Mouse (Mus musculus) midbrain, embryonic 10.5 days (tissue): ENCODE results near the gene Nt5m. TPM values are rescaled to one million over a fixed set of nuclear protein-coding genes. Genes with fewer than 3 reads are reported as not detected.

Experiments
- DNase-seq: peaks from one replicate; pipeline ENCODE4 v3.0.0-alpha.2; 2017; ENCODE audit warnings: low spot score
- H3K27ac ChIP-seq: fragments of 300-500 bp; sonication (generic); replicated peaks from 2 replicates; pipeline ENCODE4 v1.5.1; 2016; ENCODE audit warnings: mild to moderate bottlenecking
- H3K27me3 ChIP-seq: fragments of 300-500 bp; sonication (generic); 2 replicates; pipeline ENCODE4 v1.6.1; 2016; ENCODE audit warnings: low read depth, mild to moderate bottlenecking; ENCODE audit not compliant: poor library complexity, severe bottlenecking
- H3K36me3 ChIP-seq: fragments of 300-500 bp; sonication (generic); 2 replicates; pipeline ENCODE4 v1.6.1; 2016; ENCODE audit warnings: mild to moderate bottlenecking, moderate library complexity
- H3K4me1 ChIP-seq: fragments of 300-500 bp; sonication (generic); 2 replicates; pipeline ENCODE4 v1.6.1; 2016
- H3K4me3 ChIP-seq: fragments of 300-500 bp; sonication (generic); 2 replicates; pipeline ENCODE4 v1.5.1; 2016; ENCODE audit warnings: mild to moderate bottlenecking, moderate library complexity
- H3K9me3 ChIP-seq: fragments of 300-500 bp; sonication (generic); replicated peaks from 2 replicates; pipeline ENCODE4 v1.6.1; 2016; ENCODE audit warnings: mild to moderate bottlenecking
- WGBS: fragments of 180-500 bp; shearing (Covaris S2); methylation state at CpG from one replicate; pipeline ENCODE4 v1.1.7; 2016; 5-methylcytosine and 5-hydroxymethylcytosine counted together
- polyA plus RNA-seq: library from polyadenylated mRNA; unstranded; fragments of >200 nt; fragmentation: Nextera tagmentation; extraction: Ambion mirVana; gene quantifications from 2 replicates; pipeline ENCODE4 v1.2.1, GENCODE M21; 2016

Nt5m gene
- polyA plus RNA-seq, 1 experiment from 2014 or later = 40.9 TPM

GRCm38 (mm10) chr11:59895316-59895715 is 56.1 kb downstream of the Nt5m start:
- no peaks in the 10 kb centered on the region for H3K9me3 ChIP-seq
- no peaks in the 10 kb centered on the region for H3K27me3 ChIP-seq
- WGBS = 83% methylated on average over 8 of the region's 8 CpGs
- H3K27ac ChIP-seq = no peak overlapping the region; the same call in 1 of the 2 replicates
- no peaks in the 10 kb centered on the region for H3K36me3 ChIP-seq
- no peak overlapping the region for H3K4me3 ChIP-seq
- no peak for DNase-seq
- peaks cover 30% of the 10 kb centered on the region for H3K4me1 ChIP-seq

- no peak overlapping the region for H3K4me3 ChIP-seq
- WGBS = 89% methylated on average over 11 of the region's 11 CpGs
- H3K4me1 ChIP-seq = peaks cover 28% of the 10 kb centered on the region
- no peak for DNase-seq
- H3K27ac ChIP-seq = no peak overlapping the region
- H3K36me3 ChIP-seq = no peaks in the 10 kb centered on the region
- H3K9me3 ChIP-seq = no peaks in the 10 kb centered on the region
- H3K27me3 ChIP-seq = no peaks in the 10 kb centered on the region
Observed at GRCm38 (mm10) chr11:59897981-59898599, 58.8 kb downstream of the Nt5m start.

GRCm38 (mm10) chr11:59899711-59900685 is 60.8 kb downstream of the Nt5m start:
- Histone ChIP-seq H3K36me3 (no peaks in the 10 kb centered on the region), H3K9me3 (no peaks in the 10 kb centered on the region), H3K4me3 (no peak overlapping the region), H3K27me3 (no peaks in the 10 kb centered on the region), H3K27ac (no peak overlapping the region), H3K4me1 (peaks cover 18% of the 10 kb centered on the region)
- no peak for DNase-seq
- WGBS = 60% methylated on average over 13 of the region's 13 CpGs

- H3K4me3 ChIP-seq = no peak overlapping the region
- H3K36me3 ChIP-seq = no peaks in the 10 kb centered on the region
- WGBS = 93% methylated on average over 1 of the region's 1 CpGs
- H3K27ac ChIP-seq = no peak overlapping the region
- DNase-seq = no peak
- no peaks in the 10 kb centered on the region for H3K27me3 ChIP-seq
- no peaks in the 10 kb centered on the region for H3K9me3 ChIP-seq
- H3K4me1 ChIP-seq = peaks cover 15% of the 10 kb centered on the region
Observed at GRCm38 (mm10) chr11:59900995-59901394, 61.7 kb downstream of the Nt5m start.

GRCm38 (mm10) chr11:59902045-59902726 is 62.9 kb downstream of the Nt5m start:
- Histone ChIP-seq H3K27me3 (no peaks in the 10 kb centered on the region), H3K4me1 (peaks cover 10% of the 10 kb centered on the region), H3K27ac (0 out of 2 replicates have a peak overlapping the region, but pooled peaks have one; percentile 20), H3K36me3 (no peaks in the 10 kb centered on the region), H3K9me3 (no peaks in the 10 kb centered on the region), H3K4me3 (no peak overlapping the region)
- no peak for DNase-seq
- WGBS = 59% methylated on average over 8 of the region's 8 CpGs

- peaks cover 15% of the 10 kb centered on the region; the same call in 1 of the 2 replicates for H3K4me1 ChIP-seq
- no peak overlapping the region for H3K27ac ChIP-seq
- H3K27me3 ChIP-seq = no peaks in the 10 kb centered on the region
- no peak overlapping the region for H3K4me3 ChIP-seq
- 92% methylated on average over 6 of the region's 6 CpGs for WGBS
- no peaks in the 10 kb centered on the region for H3K9me3 ChIP-seq
- DNase-seq = no peak
- no peaks in the 10 kb centered on the region for H3K36me3 ChIP-seq
Observed at GRCm38 (mm10) chr11:59906521-59907123, 67.4 kb downstream of the Nt5m start.

- WGBS = 71% methylated on average over 3 of the region's 3 CpGs
- DNase-seq = no peak
Observed at GRCm38 (mm10) chr11:59908446-59908845, 69.2 kb downstream of the Nt5m start.

GRCm38 (mm10) chr11:59910586-59910985 is 71.3 kb downstream of the Nt5m start:
- Histone ChIP-seq H3K27ac (no peak overlapping the region), H3K4me3 (no peak overlapping the region), H3K9me3 (no peaks in the 10 kb centered on the region), H3K27me3 (no peaks in the 10 kb centered on the region), H3K4me1 (0 out of 2 replicates have a peak, but pooled peaks cover 7% of the 10 kb centered on the region), H3K36me3 (no peaks in the 10 kb centered on the region)
- no peak for DNase-seq

More at GRCm38 (mm10) chr11:59908446-59908845, 69.2 kb downstream of the Nt5m start:
- no peaks in the 10 kb centered on the region for H3K27me3 ChIP-seq
- no peaks in the 10 kb centered on the region for H3K9me3 ChIP-seq
- no peak overlapping the region for H3K4me3 ChIP-seq
- H3K4me1 ChIP-seq = 0 out of 2 replicates have a peak, but pooled peaks cover 7% of the 10 kb centered on the region
- H3K27ac ChIP-seq = no peak overlapping the region
- no peaks in the 10 kb centered on the region for H3K36me3 ChIP-seq

- WGBS = 86% methylated on average over 1 of the region's 1 CpGs
- DNase-seq = no peak
- Histone ChIP-seq H3K36me3 (no peaks in the 10 kb centered on the region), H3K4me3 (no peak overlapping the region), H3K27ac (no peak overlapping the region), H3K27me3 (no peaks in the 10 kb centered on the region), H3K9me3 (no peaks in the 10 kb centered on the region), H3K4me1 (0 out of 2 replicates have a peak, but pooled peaks cover 7% of the 10 kb centered on the region)
Observed at GRCm38 (mm10) chr11:59911523-59911922, 72.3 kb downstream of the Nt5m start.

- H3K36me3 ChIP-seq = no peaks in the 10 kb centered on the region
- 0 out of 2 replicates have a peak, but pooled peaks cover under 1% of the 10 kb centered on the region for H3K4me1 ChIP-seq
- no peak overlapping the region for H3K4me3 ChIP-seq
- H3K27ac ChIP-seq = no peak overlapping the region
- H3K9me3 ChIP-seq = no peaks in the 10 kb centered on the region
- no peak for DNase-seq
- H3K27me3 ChIP-seq = no peaks in the 10 kb centered on the region
- 89% methylated on average over 4 of the region's 4 CpGs for WGBS
Observed at GRCm38 (mm10) chr11:59913702-59914101, 74.5 kb downstream of the Nt5m start.

GRCm38 (mm10) chr11:59918014-59918413 is 78.8 kb downstream of the Nt5m start:
- 78% methylated on average over 4 of the region's 4 CpGs for WGBS
- Histone ChIP-seq H3K9me3 (no peaks in the 10 kb centered on the region), H3K4me3 (no peak overlapping the region), H3K27me3 (no peaks in the 10 kb centered on the region), H3K4me1 (0 out of 2 replicates have a peak, but pooled peaks cover 3% of the 10 kb centered on the region), H3K36me3 (no peaks in the 10 kb centered on the region), H3K27ac (no peak overlapping the region)
- DNase-seq = no peak

- no peaks in the 10 kb centered on the region for H3K36me3 ChIP-seq
- no peak overlapping the region for H3K4me3 ChIP-seq
- H3K4me1 ChIP-seq = 0 out of 2 replicates have a peak, but pooled peaks cover 3% of the 10 kb centered on the region
- 81% methylated on average over 3 of the region's 3 CpGs for whole genome bisulfite sequencing
- no peak for DNase-seq
- H3K9me3 ChIP-seq = no peaks in the 10 kb centered on the region
- H3K27me3 ChIP-seq = no peaks in the 10 kb centered on the region
- no peak overlapping the region for H3K27ac ChIP-seq
Observed at GRCm38 (mm10) chr11:59919401-59919800, 80.2 kb downstream of the Nt5m start.
